Mouse (Mus musculus) bone marrow macrophage, adult 2 months (primary cell): Measurements from ENCODE around the gene RPS10-NUDT3.

Experiments used
- CTCF ChIP-seq: IDR thresholded peaks from 2 replicates; pipeline ENCODE4 v1.5.1; 2012; ENCODE audit warnings: low read depth, mild to moderate bottlenecking, low read length, moderate library complexity
- POLR2A ChIP-seq: IDR thresholded peaks from 2 replicates; pipeline ENCODE4 v1.6.1; 2012; ENCODE audit warnings: mild to moderate bottlenecking, low read depth, low read length, borderline replicate concordance

- TF ChIP-seq POLR2A (no peak), CTCF (no peak)
These were observed 83.6 kb downstream of the RPS10-NUDT3 start for GRCm38 (mm10) chr17:27551393-27551940.
